Mouse (Mus musculus) B cell, adult 2 months (primary cell): Measurements from ENCODE around the gene 9130008F23Rik.
A peak's percentile ranks its signal among the peaks of the same experiment; 100 is the strongest.

Experiments
- DNase-seq, 2 experiments: peaks; one replicate each; pipeline ENCODE4 v3.0.0; 2022

The 9130008F23Rik gene

GRCm38 (mm10) chr17:40879924-40880691, at the start of gene 9130008F23Rik:
Gene 9130008F23Rik, minus strand, starts transcription at chr17:40880559.
- DNase-seq, result peak; percentile 1 to 4

DNA sequence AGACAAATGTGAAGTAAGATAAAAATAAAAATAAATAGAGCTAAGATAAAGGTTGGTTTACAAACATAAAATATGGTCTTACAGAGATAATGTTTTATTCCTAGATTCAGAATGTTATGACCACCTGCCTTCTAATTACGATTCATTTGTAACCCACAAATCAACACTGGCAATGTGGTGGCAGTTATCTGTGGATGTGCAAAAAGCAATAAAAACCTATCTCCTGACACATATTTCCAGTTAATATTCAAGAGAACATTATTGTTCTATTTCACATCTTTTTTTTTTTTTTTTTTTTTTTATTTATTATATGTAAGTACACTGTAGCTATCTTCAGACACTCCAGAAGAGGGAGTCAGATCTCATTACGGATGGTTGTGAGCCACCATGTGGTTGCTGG, 35.1 kb upstream of the 9130008F23Rik start:
- no peak for DNase-seq

DNA sequence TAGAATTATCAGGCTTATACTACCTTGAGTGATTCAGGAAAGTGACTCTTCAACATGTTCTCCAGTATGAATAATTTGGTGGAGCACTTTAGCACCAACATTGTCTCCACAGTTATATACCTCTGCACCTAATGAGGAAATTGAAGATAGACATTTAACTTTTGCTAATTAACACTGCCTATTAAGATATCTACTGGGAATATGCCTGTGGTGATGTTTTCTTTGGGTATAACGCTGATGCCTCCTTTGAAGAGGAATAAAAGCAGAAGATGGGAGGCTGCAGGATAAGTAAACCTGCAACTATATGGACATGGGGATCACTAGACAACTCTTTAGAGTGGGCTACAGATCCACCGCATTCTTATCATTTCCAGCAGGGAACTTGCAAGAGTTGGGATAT, 33.9 kb upstream of the 9130008F23Rik start, which contains the start of gene Glyatl3:
Glyatl3 (minus strand) TSS at position 101 of the 400 bp plus-strand sequence.
- DNase-seq, result no peak

GRCm38 (mm10) chr17:40904721-40905154, 24.4 kb upstream of the 9130008F23Rik start:
- no peak for DNase-seq

GRCm38 (mm10) chr17:40904056-40904597, 23.8 kb upstream of the 9130008F23Rik start:
- DNase-seq, result no peak

DNA sequence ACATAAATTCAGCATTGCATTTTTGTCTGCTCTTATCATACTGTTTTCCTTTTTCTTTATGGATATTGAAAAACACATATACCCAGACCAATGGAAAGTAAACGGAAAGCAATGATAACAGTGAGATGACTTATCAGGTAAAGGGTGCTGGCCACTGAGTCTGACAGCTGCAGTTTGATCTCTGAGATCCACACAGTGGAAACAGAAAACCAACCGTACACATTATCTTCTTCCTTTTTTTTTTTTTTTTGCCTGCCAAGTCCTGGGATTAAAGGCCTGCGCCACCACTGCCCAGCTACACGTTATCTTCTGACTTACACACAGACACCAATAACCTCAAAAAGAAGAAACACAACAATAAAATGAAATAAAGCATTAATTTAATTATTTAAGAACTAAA, 23.0 kb upstream of the 9130008F23Rik start:
- DNase-seq, result no peak

- DNase-seq, result no peak
Observed at GRCm38 (mm10) chr17:40899783-40900363, 19.5 kb upstream of the 9130008F23Rik start.

- DNase-seq, result no peak
Observed at GRCm38 (mm10) chr17:40896863-40897262, 16.5 kb upstream of the 9130008F23Rik start.

DNA sequence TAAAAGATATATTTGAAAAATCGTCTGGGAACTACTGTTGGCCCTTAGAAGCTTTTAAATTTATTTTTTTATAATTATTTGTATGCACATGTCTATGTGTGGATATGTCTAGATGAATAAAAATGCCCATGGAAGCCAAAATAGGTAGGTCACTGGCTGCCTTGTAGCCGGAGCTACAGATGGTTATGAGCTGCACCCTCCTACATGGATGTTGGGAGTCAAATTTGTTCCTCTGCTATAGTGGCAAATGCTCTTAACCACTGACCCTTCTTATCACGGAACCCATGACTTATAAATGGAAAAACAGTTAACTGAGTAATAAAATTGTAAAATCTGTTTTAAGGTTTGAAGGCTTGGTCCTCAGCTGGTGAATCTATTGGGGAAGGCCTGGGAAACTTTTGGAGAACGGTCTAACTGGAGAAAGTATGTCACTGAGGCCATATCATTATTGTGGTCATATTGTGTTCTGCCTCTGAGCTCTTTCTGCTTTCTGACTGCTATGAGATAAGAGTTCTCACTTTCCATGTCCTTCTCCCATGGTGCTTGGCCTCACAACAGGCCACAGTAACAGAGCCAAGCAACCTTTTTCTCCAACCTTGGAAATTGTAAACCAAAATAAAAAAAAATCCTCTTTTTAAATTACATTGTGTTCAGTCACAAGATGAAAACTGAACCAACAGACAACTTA, 7.6 kb upstream of the 9130008F23Rik start:
- no peak for DNase-seq

GRCm38 (mm10) chr17:40885155-40885554, 4.8 kb upstream of the 9130008F23Rik start:
- DNase-seq, result no peak

- DNase-seq, result no peak
Observed at GRCm38 (mm10) chr17:40882172-40882571, 1.8 kb upstream of the 9130008F23Rik start.

- no peak for DNase-seq
Observed at GRCm38 (mm10) chr17:40879528-40879923, 833 bp downstream of the 9130008F23Rik start.

DNA sequence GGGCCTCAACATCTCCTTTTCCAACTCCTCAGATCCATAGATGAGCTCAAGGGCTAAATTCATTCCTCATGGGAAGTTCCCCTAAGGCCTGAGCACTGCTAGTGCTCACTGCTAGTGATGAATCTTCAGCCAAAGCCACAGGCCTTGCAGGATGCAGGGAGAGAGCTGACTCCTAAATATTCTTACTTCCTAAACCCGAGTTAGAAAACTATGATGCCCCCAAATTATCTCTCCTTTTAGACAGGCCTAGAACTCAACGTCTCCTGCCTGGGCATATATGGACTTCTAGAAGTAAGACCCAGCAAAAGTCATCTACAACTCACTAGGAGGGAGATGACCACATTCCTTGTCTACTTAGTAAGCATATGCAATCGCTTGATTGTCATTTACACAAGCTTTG, 2.6 kb downstream of the 9130008F23Rik start:
- no peak for DNase-seq

- no peak for DNase-seq
Observed at GRCm38 (mm10) chr17:40875568-40875967, 4.8 kb downstream of the 9130008F23Rik start.

- no peak for DNase-seq
Observed at GRCm38 (mm10) chr17:40874701-40875100, 5.7 kb downstream of the 9130008F23Rik start.

DNA sequence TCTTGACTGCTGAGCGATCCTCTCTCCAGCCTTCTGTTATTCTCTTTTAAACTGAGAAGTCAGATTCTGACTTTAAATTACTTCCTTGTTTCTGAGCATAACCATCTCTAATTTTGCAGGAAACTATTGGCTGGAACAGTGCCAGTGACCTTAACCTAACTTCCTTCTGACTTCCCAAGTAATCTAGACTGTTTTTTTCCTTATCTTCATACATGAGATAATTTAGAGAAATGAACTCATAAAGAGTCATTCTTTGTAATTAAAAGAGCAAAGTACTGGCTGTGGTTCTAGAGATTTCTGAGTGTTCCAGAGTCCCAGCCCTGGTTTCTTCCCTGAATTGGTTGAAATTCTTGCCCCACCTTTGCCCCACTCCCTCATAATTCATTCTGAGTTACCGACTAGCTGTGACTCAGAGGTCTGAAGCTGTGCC, 6.8 kb downstream of the 9130008F23Rik start:
- DNase-seq, result no peak

DNA sequence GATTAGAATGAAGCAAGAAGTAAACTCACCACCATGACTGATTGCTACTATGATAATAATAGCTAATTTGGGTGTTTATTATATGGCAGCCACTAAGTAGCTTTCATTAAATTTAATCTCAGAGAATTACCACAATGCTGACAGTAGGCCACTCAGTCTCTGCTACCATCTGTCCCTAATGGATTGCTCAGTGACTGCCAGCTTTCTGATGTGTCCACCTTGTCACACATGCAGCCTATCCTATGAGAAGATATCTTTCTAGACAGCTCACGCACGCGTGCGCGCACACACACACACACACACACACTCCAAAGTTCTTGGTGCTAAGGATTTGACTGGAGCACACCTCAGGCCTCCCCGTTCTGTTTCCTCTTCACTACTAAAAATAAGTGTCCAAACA, 7.7 kb downstream of the 9130008F23Rik start:
- no peak for DNase-seq

DNA sequence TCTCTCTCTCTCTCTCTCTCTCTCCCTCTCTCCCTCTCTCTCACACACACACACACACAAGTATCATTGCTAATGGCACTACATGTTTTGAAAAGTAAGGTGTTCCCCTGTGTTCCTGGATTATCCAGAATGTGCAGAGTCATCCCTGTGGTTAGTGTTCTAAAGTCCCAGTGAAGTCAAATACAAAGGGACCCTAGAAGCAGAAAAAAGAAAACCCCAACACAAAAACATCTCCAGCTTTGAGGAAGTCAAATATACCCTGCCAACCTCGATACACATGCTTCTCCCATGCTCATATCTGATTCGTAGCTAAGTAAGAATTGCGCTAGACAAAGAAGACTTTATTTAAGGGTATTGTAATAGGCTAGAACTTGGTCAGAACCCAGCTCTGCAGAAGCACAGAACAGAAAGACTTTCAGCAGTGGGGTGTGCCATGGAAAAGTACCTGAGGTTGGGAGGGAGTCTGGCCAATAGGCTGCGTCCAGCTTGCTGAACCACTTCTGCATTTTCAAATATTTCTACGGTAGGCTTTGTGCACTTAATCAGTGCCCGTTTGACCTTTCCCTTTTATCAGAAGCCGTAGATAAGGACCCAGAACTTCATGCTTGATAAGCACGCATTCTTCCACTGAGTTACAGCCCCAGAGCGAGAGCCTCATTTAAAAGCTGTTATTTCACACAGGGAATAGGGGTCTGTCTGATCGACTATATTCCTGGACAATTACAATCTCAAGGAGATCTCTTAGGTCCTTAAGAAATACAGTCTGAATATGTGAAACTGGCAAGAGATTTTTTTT, 11.2 kb downstream of the 9130008F23Rik start:
- DNase-seq, result no peak

GRCm38 (mm10) chr17:40855065-40855464, 25.3 kb downstream of the 9130008F23Rik start:
- DNase-seq, result no peak

- DNase-seq, result no peak
Observed at GRCm38 (mm10) chr17:40837308-40837707, 43.1 kb downstream of the 9130008F23Rik start.

DNA sequence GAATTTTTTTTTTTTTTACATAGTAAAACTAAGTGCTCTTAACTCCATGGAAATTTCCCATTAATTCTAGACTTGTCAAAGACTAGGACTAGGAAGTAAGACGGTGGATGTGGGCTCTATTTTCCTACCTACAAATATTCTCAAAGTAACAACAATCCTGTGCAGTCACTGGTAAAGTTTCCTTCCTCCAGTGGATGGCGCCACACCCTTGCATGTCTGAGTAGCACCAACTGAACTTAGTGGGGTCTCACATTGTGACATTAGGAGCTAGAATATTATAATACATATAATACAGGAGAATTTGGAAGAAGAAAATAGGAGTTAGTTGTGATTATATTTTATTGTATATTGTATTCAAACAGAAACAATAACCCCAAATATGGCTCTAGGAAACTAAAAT, 48.5 kb downstream of the 9130008F23Rik start:
- DNase-seq, result no peak
